Comparison of ENCODE assay signal across 17 mouse cellular contexts in genomic region chr14:45554336-45554735, GRCm38 (mm10). TPM values are rescaled to one million over a fixed set of nuclear protein-coding genes. Genes with fewer than 3 reads are reported as not detected.
DNase-seq lines count a peak whose midpoint lies in the region; ATAC-seq and TF ChIP-seq lines count a peak whose summit lies in the region.
"Had no signal": no experiment of that assay in that cellular context is flagged by ENCODE, and none has a peak within 500 bp of the region (broad histone marks: within the 10 kb centered on the region; RNA-seq: fewer than 3 reads in every experiment).

No protein-coding gene starts in this region.

- no peaks in the 10 kb centered on the region for H3K79me2 ChIP-seq in liver, adult 2 months (ENCODE audit: control insufficient read depth, insufficient read depth, low read length)

- H3K9me3 ChIP-seq in liver, embryonic 11.5 days (ENCODE audit: control insufficient read depth, low read length) = no peaks in the 10 kb centered on the region
- H3K9me3 ChIP-seq in heart, postnatal 0 days (replicated peaks; ENCODE audit: control insufficient read depth, low read length) = no peaks in the 10 kb centered on the region; the same call in 1 of the 2 replicates
- H3K9me3 ChIP-seq in stomach, embryonic 16.5 days (replicated peaks; ENCODE audit: control insufficient read depth, low read length) = peaks cover 4% of the 10 kb centered on the region; the same call in 1 of the 2 replicates
- H3K9me3 ChIP-seq in forebrain, embryonic 12.5 days = no peaks in the 10 kb centered on the region
- H3K9me3 ChIP-seq: liver, embryonic 13.5 days; neural tube, embryonic 13.5 days had no signal

- DNase-seq in gastrocnemius, adult 2 months = no peak
- no peak for DNase-seq in gastrocnemius, postnatal 14 days
- DNase-seq in liver, adult 2 months (ENCODE audit: extremely low read depth, low read depth, low spot score) = peak; percentile 33
- no peak for DNase-seq in liver, embryonic 11.5 days (ENCODE audit: low spot score)
- no peak for DNase-seq in heart, postnatal 0 days (ENCODE audit: low spot score)
- DNase-seq: embryo, embryonic 11 days; liver, embryonic 13.5 days; right cerebral cortex, postnatal 25 days; thymus, postnatal 25 days had no signal

- H3K4me1 ChIP-seq in liver, adult 2 months (ENCODE audit: control insufficient read depth, insufficient read depth, low read length) = peaks cover 3% of the 10 kb centered on the region
- no peaks in the 10 kb centered on the region for H3K4me1 ChIP-seq in liver, embryonic 11.5 days (replicated peaks; ENCODE audit: control insufficient read depth, insufficient read depth, low read length)
- no peaks in the 10 kb centered on the region for H3K4me1 ChIP-seq in heart, postnatal 0 days (ENCODE audit: control insufficient read depth, insufficient read depth)
- H3K4me1 ChIP-seq in stomach, embryonic 16.5 days (ENCODE audit: control insufficient read depth, insufficient read depth, low read length) = 0 out of 2 replicates have a peak, but pooled peaks cover 4% of the 10 kb centered on the region
- no peaks in the 10 kb centered on the region for H3K4me1 ChIP-seq in forebrain, embryonic 12.5 days
- H3K4me1 ChIP-seq: neural tube, embryonic 13.5 days had no signal

- no peak for TF ChIP-seq CTCF in gastrocnemius, adult 2 months (IDR thresholded peaks at IDR 0.05)
- no peak for TF ChIP-seq CTCF in liver, adult 2 months (IDR thresholded peaks at IDR 0.05; ENCODE audit: low read depth, low read length)
- no peak for TF ChIP-seq CTCF in heart, postnatal 0 days (IDR thresholded peaks at IDR 0.05; ENCODE audit: low read depth)

- 83% methylated on average over 6 of the region's 6 CpGs for WGBS in liver, adult 2 months
- 85% methylated on average over 6 of the region's 6 CpGs for WGBS in liver, embryonic 11.5 days
- 83% methylated on average over 6 of the region's 6 CpGs for WGBS in heart, postnatal 0 days
- WGBS in stomach, embryonic 16.5 days = 61% methylated on average over 6 of the region's 6 CpGs
- WGBS in forebrain, embryonic 12.5 days = 91% methylated on average over 6 of the region's 6 CpGs

- ATAC-seq in liver, embryonic 11.5 days (replicated peaks; ENCODE audit: low FRiP score) = no peak
- ATAC-seq in heart, postnatal 0 days (ENCODE audit: insufficient read depth, low read depth) = no peak
- ATAC-seq in stomach, embryonic 16.5 days (ENCODE audit: insufficient read depth, low FRiP score) = no peak
- ATAC-seq in forebrain, embryonic 12.5 days (ENCODE audit: low FRiP score) = no peak
- ATAC-seq: forebrain, embryonic 14.5 days had no signal

- no peak overlapping the region for H3K9ac ChIP-seq in liver, adult 2 months (ENCODE audit: low read depth, low read length)
- H3K9ac ChIP-seq in liver, embryonic 11.5 days (ENCODE audit: low read depth, low read length) = no peak overlapping the region
- no peak overlapping the region for H3K9ac ChIP-seq in heart, postnatal 0 days (replicated peaks; ENCODE audit: low read depth, low read length)
- no peak overlapping the region for H3K9ac ChIP-seq in stomach, embryonic 16.5 days (ENCODE audit: low read length)
- H3K9ac ChIP-seq in forebrain, embryonic 12.5 days = no peak overlapping the region
- H3K9ac ChIP-seq: liver, embryonic 13.5 days; neural tube, embryonic 13.5 days had no signal

- intact Hi-C loops in gastrocnemius, adult 2 months (cut with DNase I) = no loop called here
- intact Hi-C loops in gastrocnemius, postnatal 14 days (cut with DNase I; ENCODE audit: low total_unique reads) = no loop called here

- no peak overlapping the region for H3K4me3 ChIP-seq in gastrocnemius, adult 2 months
- no peak overlapping the region for H3K4me3 ChIP-seq in liver, adult 2 months (ENCODE audit: insufficient read depth, low read depth, low read length)
- no peak overlapping the region for H3K4me3 ChIP-seq in liver, embryonic 11.5 days (ENCODE audit: low read depth, low read length)
- H3K4me3 ChIP-seq in heart, postnatal 0 days (ENCODE audit: low read depth, low read length) = no peak overlapping the region
- H3K4me3 ChIP-seq in stomach, embryonic 16.5 days (replicated peaks; ENCODE audit: low read length) = no peak overlapping the region
- no peak overlapping the region for H3K4me3 ChIP-seq in forebrain, embryonic 12.5 days (replicated peaks)
- H3K4me3 ChIP-seq: liver, embryonic 13.5 days; neural tube, embryonic 13.5 days had no signal

- H3K36me3 ChIP-seq in liver, adult 2 months (ENCODE audit: control insufficient read depth, insufficient read depth, low read length) = no peaks in the 10 kb centered on the region
- H3K36me3 ChIP-seq in liver, embryonic 11.5 days (ENCODE audit: control insufficient read depth, insufficient read depth, low read length) = no peaks in the 10 kb centered on the region
- H3K36me3 ChIP-seq in heart, postnatal 0 days (replicated peaks; ENCODE audit: control insufficient read depth, insufficient read depth, low read length) = no peaks in the 10 kb centered on the region
- H3K36me3 ChIP-seq in stomach, embryonic 16.5 days (ENCODE audit: control insufficient read depth, insufficient read depth, low read length) = no peaks in the 10 kb centered on the region
- no peaks in the 10 kb centered on the region for H3K36me3 ChIP-seq in forebrain, embryonic 12.5 days (replicated peaks)
- H3K36me3 ChIP-seq: liver, embryonic 13.5 days; neural tube, embryonic 13.5 days had no signal

- no peak for TF ChIP-seq EP300 in heart, postnatal 0 days (IDR thresholded peaks at IDR 0.05; ENCODE audit: low read depth)

- H3K27ac ChIP-seq in gastrocnemius, adult 2 months = peak overlapping the region; percentile 61
- no peak overlapping the region for H3K27ac ChIP-seq in liver, adult 2 months (replicated peaks; ENCODE audit: insufficient read depth, low read depth, low read length)
- H3K27ac ChIP-seq in liver, embryonic 11.5 days (ENCODE audit: low read depth, low read length) = no peak overlapping the region
- peak overlapping the region; percentile 58 for H3K27ac ChIP-seq in heart, postnatal 0 days (ENCODE audit: low read depth)
- H3K27ac ChIP-seq in stomach, embryonic 16.5 days (ENCODE audit: low read length) = peak overlapping the region; percentile 51; the same call in 1 of the 2 replicates
- no peak overlapping the region for H3K27ac ChIP-seq in forebrain, embryonic 12.5 days
- H3K27ac ChIP-seq: liver, embryonic 13.5 days; macrophage; neural tube, embryonic 13.5 days had no signal

- no peaks in the 10 kb centered on the region for H3K27me3 ChIP-seq in liver, adult 2 months (ENCODE audit: control insufficient read depth, insufficient read depth, low read length)
- H3K27me3 ChIP-seq in liver, embryonic 11.5 days (replicated peaks; ENCODE audit: control insufficient read depth, insufficient read depth, low read length) = no peaks in the 10 kb centered on the region
- no peaks in the 10 kb centered on the region for H3K27me3 ChIP-seq in heart, postnatal 0 days (ENCODE audit: control insufficient read depth, insufficient read depth, low read length)
- H3K27me3 ChIP-seq in stomach, embryonic 16.5 days (ENCODE audit: control insufficient read depth, insufficient read depth, low read length) = no peaks in the 10 kb centered on the region
- H3K27me3 ChIP-seq in forebrain, embryonic 12.5 days = no peaks in the 10 kb centered on the region
- H3K27me3 ChIP-seq: CH12.LX; neural tube, embryonic 13.5 days had no signal

- no peak for TF ChIP-seq POLR2A in liver, adult 2 months (IDR thresholded peaks at IDR 0.05; ENCODE audit: extremely low read depth, insufficient read depth, low read length)

- H3K4me2 ChIP-seq in liver, embryonic 11.5 days = no peak overlapping the region
- H3K4me2 ChIP-seq in heart, postnatal 0 days (ENCODE audit: low read depth, low read length) = no peak overlapping the region
- H3K4me2 ChIP-seq in stomach, embryonic 16.5 days (ENCODE audit: low read depth, low read length) = no peak overlapping the region
- H3K4me2 ChIP-seq in forebrain, embryonic 12.5 days = no peak overlapping the region
- H3K4me2 ChIP-seq: liver, embryonic 13.5 days; midbrain, embryonic 11.5 days; neural tube, embryonic 13.5 days had no signal

RNA-seq across cellular contexts. Expression of gene Fermt2, which starts 24.4 kb away (rescaled TPM):
- total RNA-seq in gastrocnemius, adult 2 months (2021) = 100 to 1,000 TPM; 214 to 243 TPM
- 100 to 1,000 TPM; 180 to 188 TPM for total RNA-seq in gastrocnemius, postnatal 14 days (2021)
- total RNA-seq in liver, adult 2 months (2014; rRNA removed) = 95.1 and 104 TPM in 2 replicates
- polyA plus RNA-seq in liver, adult 2 months (2012; rRNA removed) = 37.4 and 49.7 TPM in 2 replicates
- polyA plus RNA-seq in liver, embryonic 11.5 days (2014; fragmentation: Nextera tagmentation; extraction: Ambion mirVana) = 57.6 and 61.9 TPM in 2 replicates
- 119 TPM in 2 replicates for total RNA-seq in heart, postnatal 0 days (2014; rRNA removed; ENCODE audit: low replicate concordance)
- 211 and 221 TPM in 2 replicates for polyA plus RNA-seq in heart, postnatal 0 days (2015; fragmentation: Nextera tagmentation; extraction: Ambion mirVana)
- 213 and 235 TPM in 2 replicates for polyA plus RNA-seq in stomach, embryonic 16.5 days (2015; fragmentation: Nextera tagmentation; extraction: Ambion mirVana)
- polyA plus RNA-seq in forebrain, embryonic 12.5 days (2016; fragmentation: Nextera tagmentation; extraction: Ambion mirVana) = 65.9 and 71.1 TPM in 2 replicates
- total RNA-seq: CH12.LX; monocyte, adult 5-6 weeks had no signal
- polyA plus RNA-seq: macrophage had no signal

Comparison
In these comparisons a context has a peak if more than half of its experiments do, and no peak if none do; other contexts are left out.
1. H3K27ac ChIP-seq: peak in gastrocnemius, adult 2 months (single experiment), heart, postnatal 0 days (single experiment) and stomach, embryonic 16.5 days (single experiment); none in liver, adult 2 months (single experiment), liver, embryonic 11.5 days (single experiment) and forebrain, embryonic 12.5 days (single experiment).